Mouse (Mus musculus): ENCODE results near the gene Fcnb. TPM values are rescaled to one million over a fixed set of nuclear protein-coding genes. Genes with fewer than 3 reads are reported as not detected.

Fcnb gene
- polyA plus RNA-seq, 1 experiment: not detected

DNA sequence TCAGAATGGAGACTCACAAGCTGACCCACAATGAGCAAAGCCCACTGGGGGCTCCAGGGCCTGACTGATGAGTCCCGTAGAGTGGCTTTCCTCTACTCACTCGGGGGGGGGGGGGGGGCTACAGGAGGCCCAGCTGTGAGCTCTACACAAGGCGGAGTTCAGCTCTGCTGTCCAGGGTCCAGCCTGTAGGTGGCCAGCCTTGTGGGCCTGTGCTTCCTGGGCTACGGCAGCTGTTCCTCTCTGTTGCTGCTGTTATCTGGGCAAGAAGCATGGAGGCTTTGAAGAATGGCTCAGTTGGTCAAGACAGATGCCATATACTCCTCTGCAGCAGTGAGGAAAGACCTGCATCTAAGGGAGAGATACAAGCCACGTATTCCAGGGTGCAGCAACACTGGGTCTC, 24.1 kb upstream of the Fcnb start:
- no peak for TF ChIP-seq TAL1 (IDR thresholded peaks at IDR 0.05; ENCODE audit: low read length)
- TF ChIP-seq GATA1 (IDR thresholded peaks at IDR 0.05; ENCODE audit: low read length): no peak
- Histone ChIP-seq H3K4me3 (replicated peaks) (no peak overlapping the region), H3K4me1 (ENCODE audit: control insufficient read depth) (peaks cover 23% of the 10 kb centered on the region), H3K36me3 (ENCODE audit: control insufficient read depth) (no peaks in the 10 kb centered on the region), H3K27me3 (ENCODE audit: control insufficient read depth) (no peaks in the 10 kb centered on the region), H3K9me3 (ENCODE audit: control insufficient read depth, low read length) (no peaks in the 10 kb centered on the region)

DNA sequence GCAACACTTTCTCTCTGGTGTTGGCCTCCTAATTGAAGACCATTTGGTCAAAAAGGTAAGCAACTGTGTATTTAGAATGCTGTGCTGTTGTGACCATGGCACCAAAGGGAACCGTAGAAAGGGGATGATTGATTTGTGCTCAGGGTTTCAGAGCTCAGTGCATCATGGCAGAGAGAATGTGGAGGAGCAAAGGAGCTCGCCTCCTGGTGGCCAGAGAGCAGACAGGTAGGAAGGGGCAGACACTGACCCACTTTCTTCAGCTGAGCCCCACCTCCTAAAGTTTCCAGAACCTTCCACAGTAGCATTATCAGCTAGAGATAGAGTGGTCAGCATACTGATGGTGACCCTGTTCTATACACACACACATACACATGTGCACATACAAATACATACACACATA, 21.3 kb upstream of the Fcnb start:
- no peak overlapping the region for H3K4me3 ChIP-seq (replicated peaks)
- no peaks in the 10 kb centered on the region for H3K27me3 ChIP-seq (ENCODE audit: control insufficient read depth)
- TF ChIP-seq TAL1 (IDR thresholded peaks at IDR 0.05; ENCODE audit: low read length) (no peak), GATA1 (IDR thresholded peaks at IDR 0.05; ENCODE audit: low read length) (no peak)
- H3K36me3 ChIP-seq (ENCODE audit: control insufficient read depth): no peaks in the 10 kb centered on the region
- peaks cover 47% of the 10 kb centered on the region for H3K4me1 ChIP-seq (ENCODE audit: control insufficient read depth)
- H3K9me3 ChIP-seq (ENCODE audit: control insufficient read depth, low read length): no peaks in the 10 kb centered on the region

DNA sequence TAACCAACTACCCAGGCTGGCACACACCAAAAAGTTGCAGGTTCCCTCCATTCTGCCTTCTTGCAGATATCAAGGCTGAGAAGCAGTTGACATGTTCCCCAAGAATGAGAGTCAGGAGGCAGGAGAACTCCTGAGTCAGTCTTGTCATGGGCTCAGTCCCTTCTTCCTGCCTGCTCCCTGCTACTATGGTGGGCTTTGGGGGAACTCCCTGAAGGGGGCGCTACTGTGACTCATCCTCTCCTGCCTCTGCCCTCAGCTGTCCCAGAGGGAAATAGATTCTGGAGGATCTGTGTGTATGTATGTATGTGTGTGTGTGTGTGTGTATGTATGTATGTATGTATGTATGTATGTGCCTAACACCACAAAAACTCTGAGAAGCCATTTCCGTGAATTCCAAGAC, 19.0 kb upstream of the Fcnb start:
- Histone ChIP-seq H3K36me3 (ENCODE audit: control insufficient read depth) (no peaks in the 10 kb centered on the region; the same call in 1 of the 2 replicates), H3K4me3 (replicated peaks) (no peak overlapping the region), H3K27me3 (ENCODE audit: control insufficient read depth) (peaks cover 6% of the 10 kb centered on the region), H3K4me1 (ENCODE audit: control insufficient read depth) (peaks cover 68% of the 10 kb centered on the region), H3K9me3 (ENCODE audit: control insufficient read depth, low read length) (no peaks in the 10 kb centered on the region)
- no peak for TF ChIP-seq GATA1 (IDR thresholded peaks at IDR 0.05; ENCODE audit: low read length)
- no peak for TF ChIP-seq TAL1 (IDR thresholded peaks at IDR 0.05; ENCODE audit: low read length)

DNA sequence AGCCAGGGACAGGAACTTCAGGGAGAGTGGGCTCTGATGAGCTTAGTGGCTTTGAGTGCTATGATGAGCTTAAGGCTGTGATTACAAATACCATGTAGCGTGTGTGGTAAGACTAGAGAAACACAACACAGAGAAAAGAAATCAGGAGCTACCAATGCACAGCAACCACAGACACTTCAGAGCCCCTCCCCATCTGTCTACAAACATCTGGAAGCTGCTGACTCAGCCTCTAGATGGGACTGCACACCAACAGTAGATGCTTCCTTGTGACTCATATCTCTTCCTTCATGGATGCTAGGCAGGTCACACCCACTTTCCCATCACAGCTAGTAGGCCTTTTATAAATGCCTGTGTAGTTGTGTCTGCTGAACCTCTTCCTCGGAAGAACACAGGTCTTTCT, 17.2 kb upstream of the Fcnb start:
- Histone ChIP-seq H3K27me3 (ENCODE audit: control insufficient read depth) (peaks cover 13% of the 10 kb centered on the region), H3K4me3 (replicated peaks) (no peak overlapping the region), H3K4me1 (ENCODE audit: control insufficient read depth) (peaks cover 80% of the 10 kb centered on the region), H3K36me3 (ENCODE audit: control insufficient read depth) (no peaks in the 10 kb centered on the region; the same call in 1 of the 2 replicates), H3K9me3 (ENCODE audit: control insufficient read depth, low read length) (no peaks in the 10 kb centered on the region)
- TF ChIP-seq GATA1 (IDR thresholded peaks at IDR 0.05; ENCODE audit: low read length) (no peak), TAL1 (IDR thresholded peaks at IDR 0.05; ENCODE audit: low read length) (no peak)

DNA sequence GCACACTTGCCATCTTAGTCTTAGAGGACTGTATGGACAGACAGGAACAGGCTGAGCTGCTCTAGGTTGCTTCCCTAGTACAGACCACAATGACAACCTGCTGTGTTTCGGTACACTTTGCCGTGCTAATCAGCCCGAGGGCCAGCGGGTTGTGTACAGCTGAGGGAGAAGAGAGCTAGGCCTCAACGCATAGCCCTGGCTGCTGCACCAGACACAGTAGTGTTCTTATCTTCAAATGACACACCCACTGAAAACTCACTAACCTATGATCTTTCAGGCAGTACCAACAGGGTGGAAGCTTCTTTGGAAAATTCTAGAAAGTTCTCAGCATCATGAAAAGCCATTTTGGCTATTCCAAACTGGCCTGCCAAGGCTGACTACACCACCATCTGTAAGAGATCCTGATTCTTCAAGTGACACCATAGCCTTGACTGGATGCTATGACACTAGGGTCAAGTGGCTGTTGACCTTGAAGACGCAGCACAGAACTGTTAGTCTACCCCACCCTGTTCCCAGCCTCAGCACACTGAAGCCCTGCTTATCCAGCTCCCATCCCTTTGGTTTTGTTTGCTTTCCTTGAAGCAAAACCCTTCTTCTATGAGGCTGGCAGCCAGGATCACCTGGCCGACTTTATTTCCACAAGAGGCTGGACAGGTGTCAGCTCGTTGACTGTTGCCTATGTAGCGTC, 16.3 kb upstream of the Fcnb start:
- no peaks in the 10 kb centered on the region for H3K9me3 ChIP-seq (ENCODE audit: control insufficient read depth, low read length)
- H3K4me3 ChIP-seq (replicated peaks): peak overlapping the region; percentile 32
- no peak for TF ChIP-seq TAL1 (IDR thresholded peaks at IDR 0.05; ENCODE audit: low read length)
- TF ChIP-seq GATA1 (IDR thresholded peaks at IDR 0.05; ENCODE audit: low read length): 0 out of 2 replicates have a peak, but pooled peaks have one; percentile 9
- no peaks in the 10 kb centered on the region; the same call in 1 of the 2 replicates for H3K36me3 ChIP-seq (ENCODE audit: control insufficient read depth)
- peaks cover 13% of the 10 kb centered on the region for H3K27me3 ChIP-seq (ENCODE audit: control insufficient read depth)
- peaks cover 86% of the 10 kb centered on the region for H3K4me1 ChIP-seq (ENCODE audit: control insufficient read depth)

DNA sequence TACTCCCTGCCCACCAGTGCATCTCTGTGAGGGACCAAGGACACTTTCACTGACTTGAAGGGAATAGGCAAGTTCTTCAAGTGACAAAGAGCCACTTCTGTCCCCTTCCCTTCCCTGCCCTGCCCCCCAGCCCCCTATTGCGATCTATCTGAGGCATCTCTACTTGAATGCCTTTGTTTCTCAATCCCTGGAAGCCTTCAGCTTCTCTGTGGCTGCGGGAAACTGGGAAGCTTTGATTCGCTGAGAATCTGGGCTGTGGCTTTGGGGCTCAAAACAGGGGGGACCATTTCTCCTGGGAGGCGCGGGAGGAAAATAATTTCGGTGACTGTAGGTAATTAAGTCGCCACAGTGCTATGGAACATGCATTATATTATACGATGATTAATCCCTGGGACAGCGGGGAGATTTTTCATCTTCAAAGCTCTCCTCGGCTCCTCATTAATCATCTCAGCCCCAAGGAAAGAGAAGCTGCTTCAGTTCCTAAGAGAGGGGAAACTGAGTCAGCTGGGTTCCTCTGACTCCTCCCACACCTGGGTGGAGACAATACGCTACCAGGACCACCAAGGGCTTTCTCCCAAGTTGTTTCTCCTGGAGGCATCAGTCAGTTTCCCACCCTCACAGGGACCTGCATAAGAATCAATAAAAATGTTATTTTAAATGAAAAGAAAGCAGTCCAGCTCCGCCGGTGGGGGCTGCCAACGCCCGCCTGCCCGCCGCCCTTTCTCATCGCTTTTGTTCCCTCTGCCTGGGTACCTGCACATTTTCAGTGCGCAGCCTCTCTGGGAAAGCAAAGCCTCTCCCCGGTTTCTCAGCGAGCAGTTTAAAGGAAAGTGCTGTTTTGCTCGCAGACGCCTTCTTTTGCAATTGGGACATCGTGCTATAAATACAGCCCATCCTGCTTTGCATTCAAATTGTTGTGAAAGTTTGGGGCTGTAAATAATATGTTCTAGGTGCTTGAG, 14.1 kb upstream of the Fcnb start:
- TF ChIP-seq TAL1 (IDR thresholded peaks at IDR 0.05; ENCODE audit: low read length) (no peak), GATA1 (IDR thresholded peaks at IDR 0.05; ENCODE audit: low read length) (no peak)
- Histone ChIP-seq H3K4me3 (replicated peaks) (no peak overlapping the region), H3K4me1 (ENCODE audit: control insufficient read depth) (peaks cover 87% of the 10 kb centered on the region)

DNA sequence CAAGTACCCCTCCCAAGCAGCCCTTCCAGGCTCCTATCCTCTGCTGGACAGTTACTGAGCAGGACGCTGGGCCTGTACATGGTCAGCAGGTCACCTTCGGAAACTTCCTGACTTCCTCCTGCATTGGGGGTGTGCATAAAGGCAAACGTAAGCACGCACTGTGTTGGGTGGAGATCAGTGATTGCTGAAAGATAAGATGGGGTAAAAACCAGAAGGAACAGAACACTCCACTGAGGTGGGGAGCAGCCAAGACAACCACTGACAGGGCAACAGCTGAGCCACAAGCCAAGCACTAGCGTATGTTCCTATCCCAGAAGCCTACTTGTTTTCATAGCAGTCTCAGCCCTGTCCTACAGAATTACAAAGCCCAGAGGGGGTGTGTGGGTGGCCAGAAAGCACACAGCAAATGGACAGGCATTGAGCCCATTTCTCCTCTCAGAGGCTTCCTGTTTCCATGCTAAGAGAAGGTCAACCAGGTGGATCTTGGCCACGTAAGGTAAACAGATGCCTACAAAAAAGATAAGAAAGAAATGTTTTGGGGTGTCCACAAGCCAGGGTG, 12.1 kb upstream of the Fcnb start:
- H3K27me3 ChIP-seq (ENCODE audit: control insufficient read depth): peaks cover 13% of the 10 kb centered on the region
- H3K9me3 ChIP-seq (ENCODE audit: control insufficient read depth, low read length): no peaks in the 10 kb centered on the region
- peaks cover 84% of the 10 kb centered on the region for H3K4me1 ChIP-seq (ENCODE audit: control insufficient read depth)
- no peak overlapping the region for H3K4me3 ChIP-seq (replicated peaks)
- TF ChIP-seq GATA1 (IDR thresholded peaks at IDR 0.05; ENCODE audit: low read length) (no peak), TAL1 (IDR thresholded peaks at IDR 0.05; ENCODE audit: low read length) (no peak)
- H3K36me3 ChIP-seq (ENCODE audit: control insufficient read depth): no peaks in the 10 kb centered on the region; the same call in 1 of the 2 replicates

More for the DNA sequence above, 14.1 kb upstream of the Fcnb start:
- Histone ChIP-seq H3K36me3 (ENCODE audit: control insufficient read depth) (no peaks in the 10 kb centered on the region; the same call in 1 of the 2 replicates), H3K9me3 (ENCODE audit: control insufficient read depth, low read length) (no peaks in the 10 kb centered on the region), H3K27me3 (ENCODE audit: control insufficient read depth) (peaks cover 13% of the 10 kb centered on the region)

DNA sequence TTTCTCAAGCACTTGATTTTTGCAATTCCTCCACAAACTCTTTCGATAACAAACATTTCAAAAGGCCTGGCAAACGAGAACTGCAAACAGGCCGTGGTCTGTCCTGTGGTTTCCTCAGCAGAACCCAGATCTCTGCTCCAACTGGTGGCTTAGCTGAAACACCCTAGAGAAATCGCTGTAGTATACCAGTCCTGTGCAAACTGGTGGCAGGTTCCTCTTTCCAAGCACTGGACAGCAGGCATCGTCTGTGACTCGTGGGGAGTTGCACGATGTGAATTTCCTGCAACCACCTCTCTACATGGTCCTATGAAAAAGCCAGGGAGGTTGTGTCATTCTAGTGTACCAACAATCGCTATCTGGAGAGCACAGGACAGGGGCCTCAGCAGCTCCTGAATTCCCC, 7.4 kb upstream of the Fcnb start:
- no peaks in the 10 kb centered on the region for H3K9me3 ChIP-seq (ENCODE audit: control insufficient read depth, low read length)
- H3K27me3 ChIP-seq (ENCODE audit: control insufficient read depth): no peaks in the 10 kb centered on the region
- no peak overlapping the region for H3K4me3 ChIP-seq (replicated peaks)
- TF ChIP-seq TAL1 (IDR thresholded peaks at IDR 0.05; ENCODE audit: low read length) (no peak), GATA1 (IDR thresholded peaks at IDR 0.05; ENCODE audit: low read length) (no peak)
- H3K36me3 ChIP-seq (ENCODE audit: control insufficient read depth): no peaks in the 10 kb centered on the region
- peaks cover 51% of the 10 kb centered on the region for H3K4me1 ChIP-seq (ENCODE audit: control insufficient read depth)

DNA sequence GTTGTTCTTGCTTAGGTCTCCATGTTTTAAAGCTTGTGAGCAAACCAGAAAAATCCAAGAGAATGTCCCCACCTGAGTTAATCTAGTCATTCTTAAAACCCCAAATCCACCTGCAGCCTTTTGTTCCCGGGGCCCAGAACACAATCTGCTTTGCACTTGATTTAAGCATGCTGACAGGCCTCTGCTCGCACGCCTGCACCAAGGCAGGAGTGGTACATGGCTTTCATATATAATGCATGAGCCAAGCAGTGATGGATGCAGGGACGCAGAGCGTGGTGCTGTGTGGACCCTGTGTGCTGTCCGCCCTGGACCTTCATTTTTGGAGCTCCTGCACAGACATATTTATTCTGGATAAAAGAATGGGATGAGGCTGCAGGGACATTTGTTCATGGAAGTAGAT, 6.4 kb upstream of the Fcnb start:
- no peaks in the 10 kb centered on the region for H3K36me3 ChIP-seq (ENCODE audit: control insufficient read depth)
- peaks cover 48% of the 10 kb centered on the region for H3K4me1 ChIP-seq (ENCODE audit: control insufficient read depth)
- H3K27me3 ChIP-seq (ENCODE audit: control insufficient read depth): no peaks in the 10 kb centered on the region
- H3K9me3 ChIP-seq (ENCODE audit: control insufficient read depth, low read length): no peaks in the 10 kb centered on the region
- H3K4me3 ChIP-seq (replicated peaks): no peak overlapping the region
- TF ChIP-seq GATA1 (IDR thresholded peaks at IDR 0.05; ENCODE audit: low read length): no peak
- TF ChIP-seq TAL1 (IDR thresholded peaks at IDR 0.05; ENCODE audit: low read length): no peak

Measured in erythroblast, embryonic 14.5 days (primary cell).